Mouse (Mus musculus): ENCODE data around the gene Chac1. TPM values are rescaled to one million over a fixed set of nuclear protein-coding genes. Genes with fewer than 3 reads are reported as not detected.

Gene Chac1
- polyA plus RNA-seq, 1 experiment from 2014 or later = 0.88 TPM

DNA sequence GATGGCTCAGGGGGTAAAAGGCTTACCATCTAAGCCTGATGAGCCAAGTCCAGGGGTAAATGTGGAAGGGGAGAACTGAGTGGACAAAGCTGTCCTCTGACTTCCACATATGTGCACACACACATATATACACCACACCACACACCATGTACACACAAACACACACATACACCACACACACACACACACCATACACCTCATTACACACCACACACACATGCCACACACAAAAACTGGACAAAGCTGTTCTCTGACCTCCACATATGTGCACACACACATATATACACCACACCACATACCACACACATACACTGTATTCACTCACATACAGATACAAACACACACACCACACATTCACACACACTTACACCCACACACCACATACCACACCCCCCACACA is 5.3 kb downstream of the Chac1 start:
- Histone ChIP-seq H3K4me2 (replicated peaks) (no peak overlapping the region), H3K9ac (replicated peaks) (no peak overlapping the region)

DNA sequence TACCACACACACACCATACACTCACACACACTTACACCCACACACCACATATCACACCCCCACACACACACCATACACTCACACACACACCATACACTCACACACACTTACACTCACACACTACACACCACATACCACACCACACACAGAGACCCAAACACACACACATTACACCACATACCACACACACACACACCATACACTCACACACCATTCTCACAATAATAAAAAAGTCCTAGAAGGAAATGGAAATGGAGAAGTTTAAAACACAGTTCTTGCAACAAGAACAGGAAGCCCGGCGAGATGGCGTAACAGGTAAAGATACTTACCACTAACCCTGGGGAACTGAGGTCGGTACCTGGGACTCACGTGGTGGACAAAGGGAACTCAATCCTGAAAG is 5.8 kb downstream of the Chac1 start:
- peaks cover 15% of the 10 kb centered on the region for H3K9me3 ChIP-seq
- no peaks in the 10 kb centered on the region for H3K4me1 ChIP-seq
- 92% methylated on average over 5 of the region's 5 CpGs for WGBS
- H3K9ac ChIP-seq (replicated peaks) = no peak overlapping the region
- peaks cover 19% of the 10 kb centered on the region for H3K27me3 ChIP-seq
- H3K27ac ChIP-seq (replicated peaks) = no peak overlapping the region
- no peak for ATAC-seq (ENCODE audit: low FRiP score, low read depth)
- H3K4me3 ChIP-seq = no peak overlapping the region
- no peaks in the 10 kb centered on the region for H3K36me3 ChIP-seq
- no peak overlapping the region for H3K4me2 ChIP-seq (replicated peaks)

More for the DNA sequence above, 5.3 kb downstream of the Chac1 start:
- H3K27ac ChIP-seq (replicated peaks) = no peak overlapping the region
- no peaks in the 10 kb centered on the region for H3K36me3 ChIP-seq
- peaks cover 24% of the 10 kb centered on the region for H3K27me3 ChIP-seq
- H3K4me1 ChIP-seq = 0 out of 2 replicates have a peak, but pooled peaks cover under 1% of the 10 kb centered on the region
- peaks cover 10% of the 10 kb centered on the region; the same call in 1 of the 2 replicates for H3K9me3 ChIP-seq
- ATAC-seq (ENCODE audit: low FRiP score, low read depth) = no peak
- no peak overlapping the region for H3K4me3 ChIP-seq

DNA sequence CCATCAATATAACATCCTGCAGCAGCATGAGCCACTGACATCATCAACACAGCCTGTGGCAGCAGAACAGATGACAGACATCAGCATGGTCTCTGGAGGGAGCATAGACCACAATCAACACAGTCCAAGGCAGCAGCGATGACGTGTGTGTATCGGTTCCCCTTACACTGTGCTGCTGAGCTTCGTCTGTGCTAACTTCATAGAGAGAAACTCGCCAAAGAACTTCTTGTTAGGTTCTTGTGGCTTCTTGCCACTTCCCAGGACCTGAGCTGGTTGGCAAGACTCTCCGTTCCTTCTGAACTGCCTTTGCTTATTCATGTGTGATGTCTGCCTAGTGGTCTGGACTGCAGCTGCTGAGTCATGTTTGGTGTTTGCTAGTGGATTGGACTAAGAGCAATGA is 7.2 kb downstream of the Chac1 start:
- 84% methylated on average over 6 of the region's 6 CpGs for WGBS
- 0 out of 2 replicates have a peak, but pooled peaks cover 6% of the 10 kb centered on the region for H3K27me3 ChIP-seq
- no peak overlapping the region for H3K9ac ChIP-seq (replicated peaks)
- no peak overlapping the region for H3K4me3 ChIP-seq
- peaks cover 17% of the 10 kb centered on the region for H3K9me3 ChIP-seq
- ATAC-seq (ENCODE audit: low FRiP score, low read depth) = no peak
- H3K4me1 ChIP-seq = no peaks in the 10 kb centered on the region
- no peak overlapping the region for H3K4me2 ChIP-seq (replicated peaks)
- H3K27ac ChIP-seq (replicated peaks) = no peak overlapping the region
- no peaks in the 10 kb centered on the region for H3K36me3 ChIP-seq

DNA sequence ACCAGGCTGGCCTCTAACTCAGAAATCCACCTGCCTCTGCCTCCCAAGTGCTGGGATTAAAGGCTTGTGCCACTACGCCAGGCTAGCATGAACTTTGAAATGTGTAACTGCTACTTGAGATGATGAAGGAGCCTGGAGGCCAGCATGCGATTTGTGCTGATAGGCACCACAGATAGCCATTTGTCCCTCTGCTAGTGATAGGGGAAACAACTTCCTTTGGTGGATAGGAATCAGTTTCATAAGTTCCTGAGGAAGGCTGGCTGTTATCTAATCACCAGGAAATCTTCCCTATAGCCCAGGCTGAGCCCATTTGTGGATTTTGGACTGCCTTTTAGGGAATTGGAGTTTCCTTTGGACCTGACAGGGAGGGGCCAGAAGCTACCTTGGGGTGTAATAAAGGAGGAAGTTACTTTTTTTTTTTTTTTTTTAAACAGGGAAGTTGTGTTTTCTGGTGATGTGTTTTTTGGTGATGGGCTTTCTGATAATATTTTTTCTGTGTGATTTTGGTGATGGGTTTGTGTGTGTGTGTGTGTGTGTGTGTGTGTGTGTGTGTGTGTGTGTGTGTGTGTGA is 8.8 kb downstream of the Chac1 start:
- Histone ChIP-seq H3K4me3 (no peak overlapping the region), H3K9me3 (peaks cover 17% of the 10 kb centered on the region), H3K27ac (replicated peaks) (no peak overlapping the region), H3K27me3 (no peaks in the 10 kb centered on the region), H3K4me2 (replicated peaks) (no peak overlapping the region), H3K9ac (replicated peaks) (no peak overlapping the region), H3K4me1 (no peaks in the 10 kb centered on the region), H3K36me3 (no peaks in the 10 kb centered on the region)
- 83% methylated on average over 2 of the region's 2 CpGs for WGBS
- no peak for ATAC-seq (ENCODE audit: low FRiP score, low read depth)

DNA sequence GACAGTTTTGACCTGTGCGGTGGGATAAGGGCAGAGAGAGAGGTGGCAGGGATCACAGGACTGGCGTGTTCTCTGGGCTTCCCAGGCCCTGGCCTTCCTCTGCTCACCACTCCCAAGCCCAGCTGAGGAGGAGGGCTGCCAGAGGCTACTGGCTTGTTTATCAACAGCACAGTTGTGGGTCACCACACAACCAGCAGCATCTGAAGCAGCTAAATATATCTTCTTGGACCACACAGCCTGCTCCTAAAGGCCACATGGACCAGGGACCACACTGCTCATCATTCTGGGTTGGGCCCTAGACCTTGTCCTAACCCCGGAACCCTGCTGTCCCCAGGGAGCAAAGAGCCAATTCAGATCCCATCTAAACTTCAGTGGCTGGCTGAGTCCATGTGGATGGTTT is 13.9 kb downstream of the Chac1 start:
- Histone ChIP-seq H3K36me3 (peaks cover 5% of the 10 kb centered on the region; the same call in 1 of the 2 replicates), H3K4me3 (no peak overlapping the region), H3K27ac (replicated peaks) (no peak overlapping the region), H3K9ac (replicated peaks) (no peak overlapping the region), H3K4me1 (no peaks in the 10 kb centered on the region), H3K27me3 (no peaks in the 10 kb centered on the region), H3K4me2 (replicated peaks) (no peak overlapping the region), H3K9me3 (peaks cover 17% of the 10 kb centered on the region)
- ATAC-seq (ENCODE audit: low FRiP score, low read depth) = no peak
- 87% methylated on average over 3 of the region's 3 CpGs for WGBS

- ATAC-seq (ENCODE audit: low FRiP score, low read depth) = no peak
- Histone ChIP-seq H3K27ac (replicated peaks) (no peak overlapping the region), H3K9me3 (no peaks in the 10 kb centered on the region), H3K36me3 (peaks cover 25% of the 10 kb centered on the region), H3K9ac (replicated peaks) (no peak overlapping the region), H3K4me1 (no peaks in the 10 kb centered on the region), H3K4me3 (no peak overlapping the region), H3K4me2 (replicated peaks) (no peak overlapping the region), H3K27me3 (no peaks in the 10 kb centered on the region)
- whole genome bisulfite sequencing = 85% methylated on average over 3 of the region's 3 CpGs
Observed at GRCm38 (mm10) chr2:119367346-119367745, 16.3 kb downstream of the Chac1 start.

- H3K36me3 ChIP-seq = peaks cover 50% of the 10 kb centered on the region
- no peak for ATAC-seq (ENCODE audit: low FRiP score, low read depth)
Observed at GRCm38 (mm10) chr2:119370116-119370515, 19.1 kb downstream of the Chac1 start.

DNA sequence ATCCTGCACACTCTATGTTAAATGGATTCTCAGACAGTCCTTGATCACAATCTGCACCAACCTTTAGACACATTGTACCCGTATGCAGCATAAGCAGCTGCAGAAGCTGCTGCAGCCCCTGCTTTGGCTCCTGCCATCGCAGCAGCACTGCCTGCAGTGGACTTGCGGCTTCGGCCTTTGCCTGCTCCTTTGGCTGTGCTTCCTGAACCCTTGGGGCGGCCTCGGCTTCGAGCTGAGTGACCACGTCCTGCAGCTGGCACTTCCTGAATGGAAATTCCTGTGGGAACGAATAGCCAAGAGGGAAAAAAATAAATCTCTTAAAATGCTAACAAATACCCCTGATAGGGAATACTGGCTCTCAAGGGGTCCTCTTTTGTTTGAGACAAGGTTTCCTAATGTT is 26.3 kb downstream of the Chac1 start:
- peaks cover 93% of the 10 kb centered on the region for H3K36me3 ChIP-seq
- 88% methylated on average over 9 of the region's 9 CpGs for WGBS

More at GRCm38 (mm10) chr2:119370116-119370515, 19.1 kb downstream of the Chac1 start:
- WGBS = 97% methylated on average over 10 of the region's 10 CpGs
- no peaks in the 10 kb centered on the region for H3K9me3 ChIP-seq
- no peak overlapping the region for H3K4me3 ChIP-seq
- no peaks in the 10 kb centered on the region for H3K4me1 ChIP-seq
- no peak overlapping the region for H3K4me2 ChIP-seq (replicated peaks)
- no peak overlapping the region for H3K9ac ChIP-seq (replicated peaks)
- H3K27me3 ChIP-seq = no peaks in the 10 kb centered on the region
- H3K27ac ChIP-seq (replicated peaks) = no peak overlapping the region

GRCm38 (mm10) chr2:119377826-119378225 is 26.8 kb downstream of the Chac1 start:
- Histone ChIP-seq H3K9ac (replicated peaks) (no peak overlapping the region), H3K9me3 (no peaks in the 10 kb centered on the region), H3K27ac (replicated peaks) (no peak overlapping the region), H3K4me2 (replicated peaks) (no peak overlapping the region), H3K4me3 (no peak overlapping the region), H3K4me1 (no peaks in the 10 kb centered on the region), H3K27me3 (no peaks in the 10 kb centered on the region), H3K36me3 (peaks cover 93% of the 10 kb centered on the region)
- ATAC-seq (ENCODE audit: low FRiP score, low read depth) = no peak
- WGBS = 91% methylated on average over 3 of the region's 3 CpGs

More for the DNA sequence above, 26.3 kb downstream of the Chac1 start:
- Histone ChIP-seq H3K9me3 (no peaks in the 10 kb centered on the region), H3K9ac (replicated peaks) (no peak overlapping the region), H3K4me2 (replicated peaks) (no peak overlapping the region), H3K27me3 (no peaks in the 10 kb centered on the region), H3K4me3 (no peak overlapping the region), H3K4me1 (no peaks in the 10 kb centered on the region), H3K27ac (replicated peaks) (no peak overlapping the region)
- no peak for ATAC-seq (ENCODE audit: low FRiP score, low read depth)

DNA sequence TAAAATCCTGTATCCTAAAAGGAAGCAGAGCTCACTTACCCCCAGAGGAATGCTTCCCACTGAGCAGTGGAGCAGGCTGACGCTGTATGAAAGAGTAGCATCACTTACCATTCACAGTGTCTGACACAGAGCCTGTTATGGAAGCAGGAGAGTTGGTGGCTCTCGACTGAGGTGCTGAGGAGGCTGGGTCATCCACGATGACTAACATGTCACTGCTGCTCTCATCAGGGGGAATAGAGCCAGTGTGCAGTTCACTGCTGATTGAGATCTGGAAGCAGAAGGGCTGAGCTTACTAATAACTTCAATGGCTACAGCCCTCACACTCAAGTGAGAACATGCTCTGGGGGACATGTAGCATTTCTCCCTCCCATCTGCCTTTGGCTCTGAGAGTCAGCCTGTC is 28.4 kb downstream of the Chac1 start:
- Histone ChIP-seq H3K9me3 (no peaks in the 10 kb centered on the region), H3K9ac (replicated peaks) (no peak overlapping the region), H3K4me1 (no peaks in the 10 kb centered on the region), H3K27ac (replicated peaks) (no peak overlapping the region), H3K4me2 (replicated peaks) (no peak overlapping the region), H3K4me3 (no peak overlapping the region), H3K36me3 (peaks cover 88% of the 10 kb centered on the region), H3K27me3 (no peaks in the 10 kb centered on the region)
- ATAC-seq (ENCODE audit: low FRiP score, low read depth) = no peak
- WGBS = 89% methylated on average over 3 of the region's 3 CpGs

- Histone ChIP-seq H3K9me3 (no peaks in the 10 kb centered on the region), H3K4me2 (replicated peaks) (no peak overlapping the region), H3K4me1 (no peaks in the 10 kb centered on the region), H3K9ac (replicated peaks) (no peak overlapping the region), H3K27me3 (no peaks in the 10 kb centered on the region), H3K27ac (replicated peaks) (no peak overlapping the region), H3K36me3 (peaks cover 44% of the 10 kb centered on the region), H3K4me3 (no peak overlapping the region)
- no peak for ATAC-seq (ENCODE audit: low FRiP score, low read depth)
- 98% methylated on average over 1 of the region's 1 CpGs for WGBS
Observed at GRCm38 (mm10) chr2:119388266-119388665, 37.2 kb downstream of the Chac1 start.

DNA sequence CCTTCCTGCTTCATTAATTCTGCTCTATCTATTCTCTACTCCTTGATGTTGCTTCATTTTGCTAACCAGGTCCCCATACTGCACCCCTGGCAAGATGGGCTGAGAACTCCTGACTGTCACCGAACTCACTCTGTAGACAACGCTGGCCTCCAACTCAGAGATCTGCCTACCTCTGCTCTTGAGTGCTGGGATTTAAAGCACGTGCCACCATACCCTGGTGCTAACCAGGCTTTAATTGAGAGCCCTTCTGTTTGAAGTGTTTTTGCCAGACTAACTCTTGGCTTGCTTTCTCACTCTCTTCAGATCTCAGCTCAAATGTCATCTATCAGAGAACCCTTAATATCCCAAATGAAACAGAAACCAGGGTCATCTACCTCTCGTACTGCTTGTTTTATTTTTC is 39.0 kb downstream of the Chac1 start:
- peaks cover 51% of the 10 kb centered on the region for H3K36me3 ChIP-seq
- H3K4me2 ChIP-seq (replicated peaks) = no peak overlapping the region
- no peak overlapping the region for H3K4me3 ChIP-seq
- H3K27me3 ChIP-seq = no peaks in the 10 kb centered on the region
- H3K4me1 ChIP-seq = no peaks in the 10 kb centered on the region
- H3K27ac ChIP-seq (replicated peaks) = no peak overlapping the region
- H3K9ac ChIP-seq (replicated peaks) = no peak overlapping the region
- 97% methylated on average over 4 of the region's 4 CpGs for WGBS
- ATAC-seq (ENCODE audit: low FRiP score, low read depth) = no peak
- H3K9me3 ChIP-seq = no peaks in the 10 kb centered on the region

DNA sequence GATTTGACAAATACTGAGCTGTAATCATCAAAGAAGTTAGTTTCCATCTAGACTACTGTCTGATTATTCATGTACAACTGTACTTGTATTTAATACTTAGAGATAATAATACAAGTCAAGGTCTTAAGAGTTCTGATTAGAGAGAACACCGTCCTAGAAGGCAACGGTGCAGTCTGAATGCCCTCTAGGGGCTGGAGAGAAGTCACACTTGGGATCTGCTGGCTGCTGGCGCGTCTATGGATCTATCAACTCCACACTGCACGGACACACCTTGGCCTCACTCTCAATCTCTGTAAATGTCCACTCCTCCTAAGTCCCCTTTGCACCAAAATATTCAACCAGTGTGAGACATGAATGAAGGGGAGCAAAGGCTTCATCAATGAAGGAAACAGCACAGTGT is 47.2 kb downstream of the Chac1 start:
- no peaks in the 10 kb centered on the region for H3K4me1 ChIP-seq
- no peak overlapping the region for H3K9ac ChIP-seq (replicated peaks)
- 94% methylated on average over 5 of the region's 5 CpGs for WGBS
- H3K4me3 ChIP-seq = no peak overlapping the region
- no peak overlapping the region for H3K27ac ChIP-seq (replicated peaks)
- peaks cover 51% of the 10 kb centered on the region for H3K36me3 ChIP-seq
- no peaks in the 10 kb centered on the region for H3K9me3 ChIP-seq
- no peak overlapping the region for H3K4me2 ChIP-seq (replicated peaks)
- no peaks in the 10 kb centered on the region for H3K27me3 ChIP-seq
- no peak for ATAC-seq (ENCODE audit: low FRiP score, low read depth)

Data from midbrain, embryonic 12.5 days (tissue).